Mouse (Mus musculus) Patski (cell line): Measurements from ENCODE around the gene Stx5a. TPM values are rescaled to one million over a fixed set of nuclear protein-coding genes. Genes with fewer than 3 reads are reported as not detected.

ENCODE experiments used
- ATAC-seq: fragments of 100-300 bp; one replicate; pipeline ENCODE4 v1.8.0; 2021
- CTCF ChIA-PET: fragments of 350-600 bp; sonication (Branson Sonifier 250); formaldehyde crosslinking; loops from one replicate; lab custom pipeline; 2022; ENCODE audit warnings: inconsistent platforms; lab: Charles Lee
- POLR2A ChIA-PET: fragments of 350-600 bp; sonication (Branson Sonifier 250); formaldehyde crosslinking; loops from one replicate; lab custom pipeline; 2022; ENCODE audit warnings: antibody characterized with exemption, inconsistent platforms; lab: Charles Lee
- DNase-seq: peaks from one replicate; pipeline ENCODE4 v3.0.0-alpha.2; 2011; ENCODE audit warnings: low read depth, low spot score
- H3K27me3 ChIP-seq: fragments of 371-371 bp; one replicate; pipeline ENCODE4 v1.5.1; 2021
- CTCF ChIP-seq: fragments of 100-300 bp; IDR thresholded peaks from one replicate; pipeline ENCODE4 v1.5.1; 2021
- in situ Hi-C: fragments of 300-500 bp; cut with MboI; formaldehyde crosslinking; loops from 3 replicates; pipeline ENCODE4 v1.11.1; 2018; ENCODE audit warnings: low pct_unique_long_range_greater_than_20kb, mixed read lengths
- polyA plus RNA-seq: library from polyadenylated mRNA; unstranded; gene quantifications from one replicate; pipeline ENCODE4 v1.2.3, GENCODE M21; 2021

Gene Stx5a
- polyA plus RNA-seq, 1 experiment from 2014 or later: 116 TPM

DNA sequence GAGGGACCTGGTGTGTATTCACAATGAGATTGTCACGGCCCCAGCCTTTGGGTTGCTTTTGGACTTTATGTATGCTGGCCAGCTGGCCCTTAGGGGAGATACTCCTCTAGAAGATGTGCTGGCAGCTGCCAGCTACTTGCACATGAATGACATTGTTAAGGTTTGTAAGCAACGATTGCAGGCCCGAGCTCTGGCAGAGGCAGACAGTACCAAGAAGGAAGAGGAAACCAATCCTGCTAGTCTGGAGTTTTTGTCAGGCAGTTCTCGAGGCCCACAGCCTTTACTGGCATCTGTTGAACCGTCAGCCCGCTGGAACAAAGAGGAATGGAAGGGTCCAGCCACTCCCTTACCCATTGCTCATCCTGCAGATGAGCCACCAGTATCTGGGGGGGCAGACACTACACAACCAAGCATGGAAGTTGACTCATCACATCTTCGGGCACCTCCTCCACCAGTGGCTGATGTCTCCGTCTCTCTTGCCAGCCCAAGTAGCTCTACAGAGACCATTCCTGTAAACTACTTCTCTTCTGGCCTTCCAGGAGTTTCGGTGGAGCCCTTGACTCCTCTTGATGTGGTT is 62.1 kb downstream of the Stx5a start:
- CTCF ChIA-PET: interaction anchor here (1.5 kb wide), 1 partner anchor 14 kb away, joined by 3 read pairs; no protein-coding TSS in a partner anchor
- POLR2A ChIA-PET: interaction anchor here (1.1 to 1.4 kb wide), 3 partner anchors 10 to 32 kb away, joined by 3 to 7 read pairs (median 3); partner anchors contain the start of genes Tmem223 and Ttc9c
- no peak for TF ChIP-seq CTCF
- ATAC-seq (no peak), DNase-seq (no peak)
- in situ Hi-C loops: no loop called here
- no peaks in the 10 kb centered on the region for H3K27me3 ChIP-seq

- DNase-seq: no peak
- ChIA-PET POLR2A (interaction anchor here (0.6 kb wide), 1 partner anchor 52 kb away, joined by 3 read pairs; no protein-coding TSS in a partner anchor), CTCF (no interaction called here)
- no peak for TF ChIP-seq CTCF
- in situ Hi-C loops: no loop called here
- no peaks in the 10 kb centered on the region for H3K27me3 ChIP-seq
- ATAC-seq: no peak
These were observed 62.9 kb downstream of the Stx5a start for GRCm38 (mm10) chr19:8803879-8804660.

Other genes starting within 250 kb of the Stx5a start
- gene Slc22a8, start 150.2 kb upstream of the Stx5a start, polyA plus RNA-seq: not detected
- not detected for gene Slc22a6, start 123.4 kb upstream of the Stx5a start, polyA plus RNA-seq
- gene Chrm1, start 77.6 kb upstream of the Stx5a start, polyA plus RNA-seq: 0.01 TPM
- gene Slc3a2, start 18.0 kb upstream of the Stx5a start, polyA plus RNA-seq: 807 TPM
- gene Wdr74, start 5.6 kb upstream of the Stx5a start, polyA plus RNA-seq: 64.7 TPM
- 0.86 TPM for gene 1700092M07Rik, start 695 bp upstream of the Stx5a start, polyA plus RNA-seq
- 164 TPM for gene Nxf1, start 15.7 kb downstream of the Stx5a start, polyA plus RNA-seq
- 74.3 TPM for gene Tmem223, start 29.6 kb downstream of the Stx5a start, polyA plus RNA-seq
- 58.9 TPM for gene Tmem179b, start 33.1 kb downstream of the Stx5a start, polyA plus RNA-seq
- gene Taf6l, start 45.0 kb downstream of the Stx5a start, polyA plus RNA-seq: 25.8 TPM
- 148 TPM for gene Polr2g, start 57.2 kb downstream of the Stx5a start, polyA plus RNA-seq
- gene Zbtb3, start 61.1 kb downstream of the Stx5a start, polyA plus RNA-seq: 5.0 TPM
- 51.4 TPM for gene Ttc9c, start 77.9 kb downstream of the Stx5a start, polyA plus RNA-seq
- 136 TPM for gene Hnrnpul2, start 78.6 kb downstream of the Stx5a start, polyA plus RNA-seq
- gene AC129217.1, start 88.4 kb downstream of the Stx5a start, polyA plus RNA-seq: 3.3 TPM
- 4.1 TPM for gene Bscl2, start 96.1 kb downstream of the Stx5a start, polyA plus RNA-seq
- 0.50 TPM for gene Gng3, start 97.8 kb downstream of the Stx5a start, polyA plus RNA-seq
- gene Lrrn4cl, start 109.4 kb downstream of the Stx5a start, polyA plus RNA-seq: 0.10 TPM
- 270 TPM for gene Ubxn1, start 130.1 kb downstream of the Stx5a start, polyA plus RNA-seq
- 50.7 TPM for gene Uqcc3, start 139.5 kb downstream of the Stx5a start, polyA plus RNA-seq
- 15.4 TPM for gene Lbhd1, start 142.3 kb downstream of the Stx5a start, polyA plus RNA-seq
- gene Gm49403, start 142.5 kb downstream of the Stx5a start, polyA plus RNA-seq: not detected
- gene 1810009A15Rik, start 147.4 kb downstream of the Stx5a start, polyA plus RNA-seq: 69.6 TPM
- gene Gm49416, start 147.5 kb downstream of the Stx5a start, polyA plus RNA-seq: 5.9 TPM
- gene Ints5, start 151.6 kb downstream of the Stx5a start, polyA plus RNA-seq: 31.2 TPM
- 308 TPM for gene Ganab, start 156.7 kb downstream of the Stx5a start, polyA plus RNA-seq
- 53.3 TPM for gene B3gat3, start 179.0 kb downstream of the Stx5a start, polyA plus RNA-seq
- 9.1 TPM for gene Rom1, start 187.9 kb downstream of the Stx5a start, polyA plus RNA-seq
- 56.5 TPM for gene Eml3, start 188.1 kb downstream of the Stx5a start, polyA plus RNA-seq
- gene Mta2, start 200.5 kb downstream of the Stx5a start, polyA plus RNA-seq: 141 TPM
- gene Tut1, start 212.4 kb downstream of the Stx5a start, polyA plus RNA-seq: 24.6 TPM
- 419 TPM for gene Eef1g, start 225.6 kb downstream of the Stx5a start, polyA plus RNA-seq
- 57.7 TPM for gene Ahnak, start 247.9 kb downstream of the Stx5a start, polyA plus RNA-seq